Mouse (Mus musculus): ENCODE measurements around the gene Mb21d2. TPM values are rescaled to one million over a fixed set of nuclear protein-coding genes. Genes with fewer than 3 reads are reported as not detected.

The Mb21d2 gene
- total and polyA plus RNA-seq, 3 experiments: not detected

- peak; percentile 5 for DNase-seq (ENCODE audit: extremely low read depth)
Measured at GRCm38 (mm10) chr16:28840075-28840974, 89.1 kb downstream of the Mb21d2 start.

DNA sequence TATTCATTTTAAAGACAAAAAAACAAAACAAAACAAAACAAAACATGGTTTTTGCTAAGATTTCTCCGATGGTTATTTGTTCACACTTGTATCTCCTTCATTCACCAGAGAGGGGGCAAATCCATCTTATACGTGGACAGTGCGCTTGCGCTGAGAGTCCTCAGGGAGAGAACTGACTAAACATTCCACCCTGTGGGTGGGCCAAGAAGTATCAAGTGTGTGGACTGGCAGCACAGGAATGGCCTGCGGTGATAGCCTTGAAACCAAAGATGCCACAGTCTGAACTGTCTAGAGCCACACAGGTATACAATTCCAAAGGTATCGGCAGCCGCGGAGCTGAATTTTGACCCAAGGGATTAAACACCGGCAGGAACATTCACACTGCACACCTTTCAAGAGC is 89.9 kb downstream of the Mb21d2 start:
- H3K4me3 ChIP-seq (replicated peaks in 1 of 3; ENCODE audit: low read depth in 2 of 3, low read length in 2 of 3, poor library complexity in 1 of 3): no peak overlapping the region
- no peak for TF ChIP-seq ELF1 (IDR thresholded peaks at IDR 0.05; ENCODE audit: low read depth, low read length)
- no peak for TF ChIP-seq MXI1 (IDR thresholded peaks at IDR 0.05; ENCODE audit: low read depth, low read length)
- no peak for TF ChIP-seq GABPA (IDR thresholded peaks at IDR 0.05; ENCODE audit: insufficient replicate concordance, low read depth, low read length)
- TF ChIP-seq ZMIZ1 (IDR thresholded peaks at IDR 0.05; ENCODE audit: low read depth, low read length): no peak
- no peak for TF ChIP-seq POLR2AphosphoS2 (IDR thresholded peaks at IDR 0.05; ENCODE audit: low read depth, low read length)
- TF ChIP-seq CTCF (conservative IDR thresholded peaks at IDR 0.05 in 1 of 2, IDR thresholded peaks at IDR 0.05 in 1 of 2; ENCODE audit: low read depth in 2 of 2, low read length in 2 of 2): no peak
- H3K27me3 ChIP-seq (replicated peaks): no peaks in the 10 kb centered on the region
- dilution Hi-C loops (cut with MboI; ENCODE audit: extremely low pct_ligation_motif_present, extremely low pct_unique_long_range_greater_than_20kb, low sequenced_read_pairs) (no loop called here), in situ Hi-C loops (cut with MboI; ENCODE audit: low pct_ligation_motif_present, low pct_unique_long_range_greater_than_20kb, low sequenced_read_pairs) (loop anchor here (25.0 kb wide), 1 partner anchor 723 kb away; no protein-coding TSS in a partner anchor)
- H3K4me2 ChIP-seq (ENCODE audit: insufficient read depth, low read depth, poor library complexity, severe bottlenecking): no peak overlapping the region
- H3K79me2 ChIP-seq (replicated peaks; ENCODE audit: control insufficient read depth, extremely low read depth, insufficient read depth, poor library complexity, severe bottlenecking): no peaks in the 10 kb centered on the region
- DNase-seq (ENCODE audit: extremely low read depth): no peak
- H3K9me3 ChIP-seq (replicated peaks; ENCODE audit: low read length): peaks cover 96% of the 10 kb centered on the region
- H3K36me3 ChIP-seq (replicated peaks in 1 of 2; ENCODE audit: control insufficient read depth in 1 of 2, insufficient read depth in 1 of 2, low read length in 1 of 2): no peaks in the 10 kb centered on the region
- no peak overlapping the region for H3K9ac ChIP-seq (ENCODE audit: insufficient read depth, low read depth)
- H3K4me1 ChIP-seq (ENCODE audit: control insufficient read depth in 1 of 2, insufficient read depth in 2 of 2): no peaks in the 10 kb centered on the region
- H3K27ac ChIP-seq (ENCODE audit: insufficient read depth, low read depth): no peak overlapping the region

More at GRCm38 (mm10) chr16:28840075-28840974, 89.1 kb downstream of the Mb21d2 start:
- Histone ChIP-seq H3K27ac (ENCODE audit: insufficient read depth, low read depth) (no peak overlapping the region), H3K4me1 (ENCODE audit: control insufficient read depth in 1 of 2, insufficient read depth in 2 of 2) (no peaks in the 10 kb centered on the region), H3K9me3 (replicated peaks; ENCODE audit: low read length) (peaks cover 96% of the 10 kb centered on the region), H3K36me3 (replicated peaks in 1 of 2; ENCODE audit: control insufficient read depth in 1 of 2, insufficient read depth in 1 of 2, low read length in 1 of 2) (no peaks in the 10 kb centered on the region), H3K4me2 (ENCODE audit: insufficient read depth, low read depth, poor library complexity, severe bottlenecking) (no peak overlapping the region), H3K79me2 (replicated peaks; ENCODE audit: control insufficient read depth, extremely low read depth, insufficient read depth, poor library complexity, severe bottlenecking) (no peaks in the 10 kb centered on the region), H3K4me3 (replicated peaks in 1 of 3; ENCODE audit: low read depth in 2 of 3, low read length in 2 of 3, poor library complexity in 1 of 3) (no peak overlapping the region), H3K9ac (ENCODE audit: insufficient read depth, low read depth) (no peak overlapping the region), H3K27me3 (replicated peaks) (no peaks in the 10 kb centered on the region)
- dilution Hi-C loops (cut with MboI; ENCODE audit: extremely low pct_ligation_motif_present, extremely low pct_unique_long_range_greater_than_20kb, low sequenced_read_pairs) (no loop called here), in situ Hi-C loops (cut with MboI; ENCODE audit: low pct_ligation_motif_present, low pct_unique_long_range_greater_than_20kb, low sequenced_read_pairs) (loop anchor here (25.0 kb wide), 1 partner anchor 722 kb away; no protein-coding TSS in a partner anchor)
- TF ChIP-seq HCFC1 (IDR thresholded peaks at IDR 0.05; ENCODE audit: low read depth, low read length) (no peak), MAZ (IDR thresholded peaks at IDR 0.05; ENCODE audit: low read depth, low read length) (no peak), CTCF (conservative IDR thresholded peaks at IDR 0.05 in 1 of 2, IDR thresholded peaks at IDR 0.05 in 1 of 2; ENCODE audit: low read depth in 2 of 2, low read length in 2 of 2) (peak in 1 of 2 experiments; percentile 51; a peak in 2 of 4 replicates), RAD21 (IDR thresholded peaks at IDR 0.05; ENCODE audit: low read depth, low read length) (peak; percentile 55), IRF4 (IDR thresholded peaks at IDR 0.05; ENCODE audit: low read depth, low read length) (no peak), SMC3 (IDR thresholded peaks at IDR 0.05; ENCODE audit: low read depth, low read length) (peak; percentile 27; the same call in 1 of the 2 replicates), MEF2A (IDR thresholded peaks at IDR 0.05; ENCODE audit: borderline replicate concordance, low read depth, low read length) (no peak)

Data from CH12.LX (cell line).